Mouse (Mus musculus): ENCODE data around the gene Ppp1r27.
"Not testable (repeated sequence)": the region's sequence is repeated elsewhere in the genome, so short reads cannot be mapped to it uniquely, and the experiment has no call there.

Gene Ppp1r27

GRCm38 (mm10) chr11:120515611-120516010 is 35.3 kb downstream of the Ppp1r27 start:
- DNase-seq (ENCODE audit: low read depth, low spot score) = peak; percentile 86

DNA sequence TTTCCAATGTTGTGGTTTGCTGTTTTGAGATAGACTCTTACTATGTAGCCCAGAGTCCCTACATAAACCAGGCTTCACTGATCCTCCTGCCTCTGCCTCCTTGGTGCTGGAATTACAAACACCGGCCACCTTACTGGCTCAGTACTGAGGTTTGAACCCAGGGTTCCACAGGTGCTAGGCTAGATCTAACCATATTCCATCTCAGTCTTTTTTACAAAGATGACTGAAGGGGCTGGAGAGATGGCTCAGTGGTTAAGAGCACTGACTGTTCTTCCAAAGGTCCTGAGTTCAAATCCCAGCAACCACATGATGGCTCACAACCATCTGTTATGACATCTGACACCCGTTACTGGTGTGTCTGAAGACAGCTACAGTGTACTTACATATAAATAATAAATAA is 36.7 kb downstream of the Ppp1r27 start:
- DNase-seq (ENCODE audit: low read depth, low spot score) = not testable (repeated sequence)

GRCm38 (mm10) chr11:120512790-120513453 is 38.0 kb downstream of the Ppp1r27 start:
- peak; percentile 98 for DNase-seq (ENCODE audit: low read depth, low spot score)

- DNase-seq (ENCODE audit: low read depth, low spot score) = no peak
Measured at GRCm38 (mm10) chr11:120510375-120511030, 40.4 kb downstream of the Ppp1r27 start.

DNA sequence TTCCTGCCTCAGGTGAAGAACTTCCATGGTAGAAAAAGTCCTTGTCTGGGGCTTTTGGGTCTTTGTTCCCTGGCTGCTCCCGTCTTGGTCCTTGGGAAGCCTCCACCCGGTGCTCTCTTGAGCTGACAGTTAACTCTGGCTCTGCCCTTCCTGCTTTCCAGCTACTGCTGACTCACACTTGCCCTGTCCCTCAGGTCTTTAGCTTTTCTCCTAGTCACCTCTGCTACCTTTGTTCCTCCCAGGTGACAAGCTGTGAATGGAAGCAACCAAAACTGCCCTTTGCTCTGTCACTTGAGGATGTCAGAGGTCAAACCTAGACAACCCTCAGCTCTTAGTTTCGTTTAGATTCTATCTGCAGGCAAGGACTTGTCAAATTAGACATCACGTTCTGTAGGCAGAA is 41.0 kb downstream of the Ppp1r27 start:
- no peak for DNase-seq (ENCODE audit: low read depth, low spot score)

- DNase-seq (ENCODE audit: low read depth, low spot score) = peak; percentile 88
Measured at GRCm38 (mm10) chr11:120508290-120508870, 42.6 kb downstream of the Ppp1r27 start.

GRCm38 (mm10) chr11:120507611-120508289 is 43.2 kb downstream of the Ppp1r27 start:
- DNase-seq (ENCODE audit: low read depth, low spot score) = peak; percentile 46

DNA sequence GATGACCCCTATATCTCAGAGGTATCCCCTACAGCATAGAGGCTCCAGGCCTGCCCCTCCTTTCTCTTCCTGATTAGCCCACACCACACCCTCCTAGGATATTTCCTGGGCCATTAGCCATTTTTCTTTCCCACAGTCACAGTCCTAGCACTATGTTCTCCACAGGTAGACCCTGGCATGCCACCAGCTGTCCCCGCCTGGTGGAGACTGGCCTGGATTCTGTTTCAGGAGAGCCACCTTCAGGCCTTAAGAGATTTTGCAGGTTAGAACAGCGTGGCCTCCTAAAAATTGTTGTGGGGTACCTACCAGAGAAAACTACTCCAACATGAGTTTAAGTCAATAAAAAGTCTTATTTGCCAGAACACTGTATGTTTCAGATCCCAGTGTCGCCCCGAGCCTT is 44.0 kb downstream of the Ppp1r27 start:
- DNase-seq (ENCODE audit: low read depth, low spot score) = no peak

DNA sequence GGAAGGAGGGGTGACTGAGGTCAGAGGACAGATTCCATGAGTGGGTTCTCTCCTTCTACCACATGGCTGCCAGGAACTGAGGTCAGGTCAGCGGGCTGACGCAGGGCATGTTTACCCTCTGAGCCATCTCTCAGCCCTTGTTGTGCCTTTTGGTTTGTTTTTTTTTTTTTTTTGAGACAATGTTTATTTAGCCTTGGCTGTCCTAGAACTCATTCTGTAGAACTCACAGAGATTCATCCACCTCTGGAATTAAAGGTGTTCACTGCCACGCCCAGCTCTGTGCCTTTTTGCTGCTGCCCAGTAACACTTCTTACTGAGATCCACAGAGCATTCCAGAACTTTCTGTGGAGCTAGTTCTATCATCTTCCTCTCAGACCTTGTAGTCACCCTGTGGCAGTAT is 45.3 kb downstream of the Ppp1r27 start:
- no peak for DNase-seq (ENCODE audit: low read depth, low spot score)

GRCm38 (mm10) chr11:120501701-120502100 is 49.2 kb downstream of the Ppp1r27 start:
- no peak for DNase-seq (ENCODE audit: low read depth, low spot score)

DNA sequence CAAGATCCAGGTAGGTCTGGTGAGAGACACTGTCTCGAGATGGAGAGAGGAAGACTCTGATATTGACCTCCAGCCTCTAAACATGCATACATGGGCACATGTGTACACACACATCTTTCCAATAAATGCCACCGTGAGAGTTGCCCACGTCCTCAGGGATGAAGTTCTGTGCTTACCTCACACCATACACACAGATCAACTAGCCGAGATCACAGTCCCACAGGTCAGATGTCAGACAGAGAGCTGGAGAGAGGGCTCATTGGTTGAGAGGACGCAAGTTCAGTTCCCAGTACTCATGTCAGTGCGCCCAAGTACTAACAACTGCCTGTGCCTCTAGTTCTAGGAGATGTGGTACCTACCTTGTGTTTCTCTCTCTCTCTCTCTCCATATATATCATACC is 49.9 kb downstream of the Ppp1r27 start:
- DNase-seq (ENCODE audit: low read depth, low spot score) = no peak

DNA sequence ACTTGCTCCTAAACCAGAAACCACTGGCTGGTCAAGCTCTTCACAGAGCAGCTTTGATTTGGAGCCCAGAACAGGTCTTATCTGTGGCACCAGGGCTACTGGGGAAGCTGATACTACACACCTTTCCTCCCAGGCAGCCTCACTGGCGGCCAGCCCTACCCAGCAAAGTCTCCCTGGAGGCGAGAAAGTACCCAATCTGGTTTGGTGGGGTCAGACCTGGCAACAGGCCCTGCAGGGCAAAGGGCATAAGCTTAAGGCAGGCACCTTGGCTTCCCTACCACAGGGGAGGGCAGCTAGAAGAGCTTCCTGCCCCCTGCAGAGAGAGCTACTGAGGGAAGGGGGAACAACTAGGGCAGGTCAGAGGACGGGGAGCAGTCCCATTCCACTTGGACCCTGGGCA is 50.6 kb downstream of the Ppp1r27 start:
- no peak for DNase-seq (ENCODE audit: low read depth, low spot score)

Measured in 3T3-L1 (cell line).